Mouse (Mus musculus) megakaryocyte, embryonic 14.5 days (primary cell): Measurements from ENCODE around the gene Cyp2w1.

ENCODE experiments used
- FLI1 ChIP-seq: IDR thresholded peaks from 2 replicates; pipeline ENCODE4 v1.6.1; 2012; ENCODE audit warnings: low read length, inconsistent platforms, mixed read lengths
- GATA1 ChIP-seq: IDR thresholded peaks from 3 replicates; pipeline ENCODE4 v1.6.1; 2012; ENCODE audit warnings: mixed read lengths, low read length, inconsistent platforms, borderline replicate concordance

- TF ChIP-seq GATA1 = no peak
- no peak for TF ChIP-seq FLI1
Measured at GRCm38 (mm10) chr5:139402106-139402505, 49.7 kb downstream of the Cyp2w1 start.
